Mouse (Mus musculus): ENCODE data around the gene Schip1.

The Schip1 gene

GRCm38 (mm10) chr3:68510872-68511271, 446.3 kb downstream of the Schip1 start:
- no peak for DNase-seq (ENCODE audit: low spot score in 2 of 2)

GRCm38 (mm10) chr3:68511744-68512143, 447.1 kb downstream of the Schip1 start:
- no peak for DNase-seq (ENCODE audit: low spot score in 2 of 2)

DNA sequence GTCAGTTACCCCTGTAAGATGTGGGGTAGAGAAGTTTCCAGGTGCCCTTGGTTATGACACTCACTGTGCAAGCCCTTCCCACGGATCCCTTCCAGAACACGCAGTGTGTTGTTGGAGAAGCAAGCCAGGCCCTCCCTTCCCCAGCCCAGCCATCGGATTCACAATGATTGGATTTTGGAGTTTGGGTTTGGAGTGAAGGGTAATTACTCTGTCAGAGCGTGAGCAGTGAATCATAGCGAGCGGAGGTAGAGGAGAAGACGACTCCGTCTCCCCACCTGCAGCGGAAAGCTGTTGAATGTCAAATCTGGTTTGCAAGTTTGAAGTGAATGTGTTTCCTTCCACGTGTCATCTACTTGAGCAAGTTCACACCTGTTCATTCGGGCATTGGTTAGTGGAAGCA, 447.7 kb downstream of the Schip1 start:
- no peak for DNase-seq (ENCODE audit: low spot score in 2 of 2)

DNA sequence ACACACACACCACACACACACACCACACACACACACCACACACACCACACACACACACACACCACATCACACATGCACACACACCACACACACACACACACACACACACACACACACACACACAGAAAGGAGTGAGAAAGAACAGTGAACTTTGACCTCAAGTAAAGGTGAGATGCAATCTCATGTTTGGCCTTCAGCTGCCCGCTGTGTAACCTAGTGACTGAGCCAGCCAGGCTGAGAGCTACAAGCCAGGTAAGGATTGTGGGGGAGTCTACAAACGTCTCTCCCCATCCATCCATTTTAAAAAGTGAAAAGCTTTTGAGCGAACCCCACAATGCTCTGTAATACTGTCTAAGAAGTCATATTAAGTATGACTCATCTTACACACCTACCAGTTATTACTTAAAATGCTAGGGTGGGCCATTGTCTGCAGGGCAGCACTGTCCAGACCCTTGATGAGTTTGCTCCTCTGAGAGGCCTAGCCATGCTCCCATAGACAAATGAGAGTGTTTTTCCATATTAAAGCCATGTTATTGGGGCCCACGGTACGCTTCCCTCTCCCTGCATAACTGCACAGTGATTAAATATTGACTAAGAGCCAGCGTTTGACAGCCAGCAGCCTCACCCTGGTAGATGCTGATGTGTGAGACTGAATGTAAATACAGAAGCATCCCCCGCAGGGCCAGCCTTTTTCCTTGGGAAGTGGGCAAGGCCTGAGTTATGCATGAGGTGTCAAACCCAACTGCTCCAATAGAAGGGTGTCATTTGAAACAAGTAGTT, 448.9 kb downstream of the Schip1 start:
- DNase-seq (ENCODE audit: low spot score in 2 of 2) = no peak

GRCm38 (mm10) chr3:68514120-68514497, 449.5 kb downstream of the Schip1 start:
- no peak for DNase-seq (ENCODE audit: low spot score in 2 of 2)

DNA sequence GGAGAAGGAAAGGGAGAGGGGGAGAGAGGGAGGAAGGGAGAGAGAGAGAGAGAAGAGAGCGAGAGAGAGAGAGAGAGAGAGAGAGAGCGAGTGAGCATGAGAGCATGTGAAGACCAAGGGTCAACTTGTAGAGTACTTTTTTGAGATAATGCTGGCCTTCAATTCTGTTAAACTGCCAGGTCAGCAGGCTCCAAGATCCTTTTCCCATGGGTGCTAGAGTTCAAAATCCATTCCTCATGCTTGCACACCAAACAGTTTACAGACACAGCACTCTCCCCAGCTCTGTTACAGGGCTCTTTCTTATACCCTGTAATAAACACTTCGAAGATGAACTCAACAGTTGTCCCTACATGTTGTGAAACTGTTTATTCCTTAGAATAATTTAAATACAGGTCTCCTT, 450.1 kb downstream of the Schip1 start:
- DNase-seq (ENCODE audit: low spot score in 2 of 2) = no peak

DNA sequence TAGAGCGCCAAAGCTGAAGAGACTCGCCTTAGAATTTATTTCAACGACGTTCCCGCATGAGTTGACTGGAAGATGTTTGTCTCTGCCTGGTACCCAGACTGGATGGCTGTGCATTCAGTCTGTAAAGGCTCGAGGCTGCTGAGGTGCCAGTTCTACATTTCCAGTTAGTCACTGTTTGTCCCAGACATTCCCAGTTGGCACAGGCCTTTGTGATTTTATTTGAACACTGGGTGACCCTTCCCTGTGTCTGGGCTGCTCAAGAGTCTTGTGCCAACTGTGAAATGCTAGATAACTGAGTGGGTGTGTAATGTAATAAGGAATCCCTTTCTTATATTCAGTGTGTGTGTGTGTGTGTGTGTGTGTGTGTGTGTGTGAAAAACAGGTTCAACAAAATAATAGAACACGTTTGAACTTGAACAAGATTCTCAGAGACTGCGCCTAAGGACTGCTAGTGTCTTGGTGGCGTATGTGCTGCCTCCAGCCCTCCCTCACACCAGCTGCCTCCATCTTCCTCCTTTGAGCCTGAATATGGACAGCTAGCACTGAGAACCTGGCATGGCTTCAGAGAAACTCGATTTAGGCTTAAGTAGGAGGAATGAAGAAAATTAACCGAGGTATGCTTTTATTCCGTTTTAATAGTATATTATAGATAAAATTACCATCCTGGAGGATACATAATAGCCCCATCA, 451.9 kb downstream of the Schip1 start:
- no peak for DNase-seq (ENCODE audit: low spot score in 2 of 2)

DNA sequence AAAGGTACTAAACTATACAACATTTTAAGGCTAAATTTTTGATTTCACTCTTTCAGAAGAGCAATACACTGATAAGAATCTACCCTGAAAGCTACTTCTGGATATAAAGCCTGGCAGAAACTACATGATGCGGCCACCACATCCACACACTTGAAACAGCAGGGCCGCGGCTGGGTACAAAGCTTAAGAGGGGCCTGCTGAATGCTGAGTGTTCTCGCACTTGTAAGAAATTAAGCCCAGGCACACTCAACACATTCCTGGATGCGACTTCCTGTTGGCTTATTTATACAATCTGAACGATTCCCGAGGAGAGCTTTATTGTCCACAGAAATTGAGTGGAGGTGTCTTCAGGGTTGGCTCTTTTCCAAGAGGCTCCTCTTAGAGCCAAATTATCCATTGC, 452.6 kb downstream of the Schip1 start:
- DNase-seq (ENCODE audit: low spot score in 2 of 2) = no peak

- DNase-seq (ENCODE audit: low spot score in 2 of 2) = no peak
Observed at GRCm38 (mm10) chr3:68518041-68518440, 453.4 kb downstream of the Schip1 start.

GRCm38 (mm10) chr3:68518586-68518985, 454.0 kb downstream of the Schip1 start:
- DNase-seq (ENCODE audit: low spot score in 2 of 2) = no peak

DNA sequence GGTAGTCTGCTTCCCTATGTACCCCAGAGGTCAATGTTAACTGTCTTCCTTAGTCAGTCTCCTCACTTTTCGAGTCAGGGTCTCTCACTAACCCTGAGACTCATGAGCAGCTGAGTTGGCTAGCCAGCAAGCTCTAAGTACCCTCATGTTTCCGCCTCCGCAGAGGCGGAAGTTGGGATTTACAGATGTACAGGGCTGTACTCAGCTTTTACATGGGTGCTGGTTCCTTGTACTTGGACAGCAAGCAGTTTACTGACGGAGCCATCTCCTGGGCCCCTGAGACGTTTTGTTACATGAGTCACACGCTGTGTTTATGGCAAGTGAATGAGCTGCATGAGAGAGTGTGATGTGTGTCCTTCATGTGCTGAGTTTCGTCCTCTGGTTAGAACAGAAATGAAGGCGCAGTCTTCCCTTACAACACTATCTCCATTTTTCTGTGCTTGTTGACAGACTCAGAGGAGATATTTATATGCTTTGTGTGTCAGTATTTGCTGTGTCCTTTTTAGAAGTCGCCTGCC, 460.8 kb downstream of the Schip1 start:
- DNase-seq (ENCODE audit: low spot score in 2 of 2) = no peak

DNA sequence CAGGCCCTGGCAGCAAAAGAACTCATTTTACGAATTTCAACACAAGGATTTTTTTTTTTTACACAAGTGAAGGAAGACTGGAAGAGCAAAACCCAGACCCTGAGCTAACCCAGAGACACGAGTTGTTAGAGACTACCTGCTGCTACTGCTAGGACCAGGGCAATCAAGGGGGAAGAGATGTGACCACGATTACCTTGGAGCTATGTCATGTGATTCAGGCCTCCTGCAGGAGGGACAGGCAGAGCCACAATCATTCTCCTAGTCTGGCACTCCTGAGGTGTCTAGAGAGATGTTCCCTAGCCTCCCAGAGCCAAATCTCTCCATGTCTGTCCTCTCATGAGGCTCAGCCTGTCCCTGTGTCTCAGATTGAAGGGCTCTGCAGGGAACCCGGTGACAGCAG, 461.8 kb downstream of the Schip1 start:
- DNase-seq (ENCODE audit: low spot score in 2 of 2) = no peak

- no peak for DNase-seq (ENCODE audit: low spot score in 2 of 2)
Observed at GRCm38 (mm10) chr3:68527182-68527581, 462.6 kb downstream of the Schip1 start.

- DNase-seq (ENCODE audit: low spot score in 2 of 2) = no peak
Observed at GRCm38 (mm10) chr3:68531908-68532307, 467.3 kb downstream of the Schip1 start.

- no peak for DNase-seq (ENCODE audit: low spot score in 2 of 2)
Observed at GRCm38 (mm10) chr3:68534571-68535051, 470.0 kb downstream of the Schip1 start.

DNA sequence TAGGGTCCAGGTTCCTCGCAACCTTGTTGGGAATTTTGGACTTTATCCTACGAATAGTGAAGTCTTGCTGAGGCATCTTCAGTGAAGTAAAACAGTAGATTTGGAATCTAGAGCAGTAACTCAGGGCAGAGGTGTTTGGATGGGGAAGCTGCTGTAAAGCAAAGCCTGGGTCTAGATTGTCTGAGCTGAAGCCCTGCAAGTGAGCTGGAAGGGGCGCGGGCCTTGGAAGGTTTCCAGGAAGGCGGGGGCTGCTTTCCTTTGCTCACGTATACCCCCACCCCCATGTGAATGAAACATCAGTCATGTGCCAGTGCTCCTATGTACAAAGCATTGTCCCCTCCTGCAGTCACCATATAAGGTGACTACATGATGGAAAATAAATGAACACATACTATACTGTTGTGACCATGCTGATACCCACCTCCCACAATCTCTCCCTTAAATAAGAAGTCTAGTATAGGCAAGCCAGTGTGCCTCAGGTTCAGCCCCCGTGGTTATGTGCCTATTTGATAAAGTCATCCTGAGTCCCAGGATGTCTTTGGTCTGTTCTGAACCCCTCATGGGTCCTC, 470.6 kb downstream of the Schip1 start:
- DNase-seq (ENCODE audit: low spot score in 2 of 2) = no peak

GRCm38 (mm10) chr3:68536071-68536470, 471.5 kb downstream of the Schip1 start:
- DNase-seq (ENCODE audit: low spot score in 2 of 2) = no peak

- DNase-seq (ENCODE audit: low spot score in 2 of 2) = no peak
Observed at GRCm38 (mm10) chr3:68541688-68542087, 477.1 kb downstream of the Schip1 start.

GRCm38 (mm10) chr3:68542944-68543501, 478.4 kb downstream of the Schip1 start:
- DNase-seq (ENCODE audit: low spot score in 2 of 2) = peak in 1 of 2 experiments; percentile 8

GRCm38 (mm10) chr3:68544811-68545210, 480.2 kb downstream of the Schip1 start:
- no peak for DNase-seq (ENCODE audit: low spot score in 2 of 2)

DNA sequence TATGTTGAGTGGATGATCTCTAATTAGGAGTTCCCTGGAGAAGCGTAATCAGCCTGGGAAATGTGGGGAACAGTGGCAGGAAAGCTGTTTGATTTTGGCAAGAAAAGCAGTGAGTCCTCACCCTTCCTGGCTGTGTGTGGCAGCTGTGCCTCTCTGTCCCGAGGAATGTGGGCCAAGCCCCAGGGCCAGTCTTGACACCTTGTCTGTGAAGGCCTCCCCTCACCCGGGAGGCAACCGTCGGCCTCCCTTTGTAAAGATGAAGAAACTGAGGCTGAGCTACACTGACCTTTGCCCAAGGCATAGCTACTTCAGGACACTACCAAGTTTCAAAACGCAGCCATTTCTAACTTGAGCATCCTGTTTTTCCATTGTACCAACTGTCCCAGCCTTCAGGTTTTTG, 481.3 kb downstream of the Schip1 start:
- no peak for DNase-seq (ENCODE audit: low spot score in 2 of 2)

DNA sequence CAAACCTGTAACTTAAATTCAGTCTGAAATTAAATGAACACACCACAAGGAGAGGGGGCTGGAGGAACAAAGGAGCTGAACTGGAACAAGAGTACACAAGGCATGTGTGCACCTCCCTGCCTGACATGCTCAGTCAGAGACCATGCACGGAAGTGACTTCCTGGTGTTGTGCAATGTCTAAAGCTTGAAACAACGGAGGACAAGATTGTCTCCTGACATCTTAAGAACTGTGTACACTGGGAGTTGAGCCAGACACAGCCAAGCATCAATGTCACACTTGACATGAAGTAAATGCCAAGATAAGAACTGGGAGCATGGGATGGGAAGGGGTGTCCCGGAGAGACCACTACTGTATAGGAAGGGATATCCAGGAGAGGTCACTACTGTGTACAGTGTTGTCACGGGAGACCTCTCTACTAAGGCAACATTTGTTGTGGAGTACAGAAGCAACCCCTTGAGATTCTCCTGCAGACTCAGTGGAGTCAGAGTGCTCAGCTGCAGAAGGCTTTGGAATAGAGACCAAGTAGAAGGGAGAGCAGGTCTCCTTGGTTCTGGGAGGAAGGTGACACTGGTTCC, 490.6 kb downstream of the Schip1 start:
- DNase-seq (ENCODE audit: low spot score in 2 of 2) = no peak

Measured in thymus, postnatal 10 days (tissue).